Mouse (Mus musculus) CD4-positive, CD25-positive, alpha-beta regulatory T cell, adult 9 weeks (primary cell): Measurements from ENCODE around the gene Usp17ld. TPM values are rescaled to one million over a fixed set of nuclear protein-coding genes. Genes with fewer than 3 reads are reported as not detected.

Experiments used
- polyA plus RNA-seq: library from polyadenylated mRNA; unstranded; fragments of 100-300 nt; shearing (Covaris generic); gene quantifications from one replicate; pipeline ENCODE4 v1.2.1, GENCODE M21; 2017

Gene Usp17ld
- not detected for polyA plus RNA-seq

DNA sequence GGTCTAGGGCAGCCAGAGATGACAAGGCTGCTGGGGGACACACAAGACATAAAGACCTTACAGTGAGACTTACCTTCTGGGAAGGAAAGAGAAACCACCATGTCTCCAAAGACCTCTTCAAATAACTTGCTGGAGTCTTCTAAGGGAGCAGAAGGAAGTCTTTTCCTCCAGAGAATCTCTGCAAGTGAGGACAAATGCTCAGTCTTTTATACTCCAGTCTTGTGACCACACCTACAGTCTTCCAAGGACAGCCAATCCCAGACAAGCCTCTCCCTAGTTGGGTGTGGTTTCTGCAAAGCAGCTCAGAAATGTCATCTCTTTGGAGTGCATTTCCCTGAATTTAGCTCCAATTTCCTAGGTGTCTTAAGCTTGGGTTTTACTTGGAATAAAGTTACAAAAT is at the start of gene Usp17ld:
Gene Usp17ld (minus strand): TSS at position 101 of the 400 bp plus-strand sequence.

DNA sequence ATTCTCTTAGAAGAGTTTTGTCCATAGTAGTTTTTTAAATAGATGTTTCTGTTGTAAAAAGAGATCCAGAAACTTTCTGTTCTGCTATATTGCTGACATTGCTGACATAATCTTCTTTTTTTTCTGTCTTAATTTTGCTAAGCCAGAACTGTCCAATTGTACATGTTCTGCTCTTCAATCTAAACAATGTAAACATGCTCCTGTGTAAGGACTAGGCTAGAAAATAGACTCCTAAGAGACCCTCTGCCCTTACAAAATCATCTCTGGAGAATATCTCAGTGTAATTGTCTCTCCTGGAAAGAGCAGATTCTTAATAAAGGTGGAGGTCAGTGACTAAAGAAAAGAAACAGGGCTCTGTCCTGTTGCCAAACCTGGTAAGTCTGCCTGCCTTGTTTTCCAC is 35.6 kb downstream of the Usp17ld start, which contains the start of gene Olfr594:
Gene Olfr594 (plus strand): TSS at position 301 of the 400 bp plus-strand sequence.

DNA sequence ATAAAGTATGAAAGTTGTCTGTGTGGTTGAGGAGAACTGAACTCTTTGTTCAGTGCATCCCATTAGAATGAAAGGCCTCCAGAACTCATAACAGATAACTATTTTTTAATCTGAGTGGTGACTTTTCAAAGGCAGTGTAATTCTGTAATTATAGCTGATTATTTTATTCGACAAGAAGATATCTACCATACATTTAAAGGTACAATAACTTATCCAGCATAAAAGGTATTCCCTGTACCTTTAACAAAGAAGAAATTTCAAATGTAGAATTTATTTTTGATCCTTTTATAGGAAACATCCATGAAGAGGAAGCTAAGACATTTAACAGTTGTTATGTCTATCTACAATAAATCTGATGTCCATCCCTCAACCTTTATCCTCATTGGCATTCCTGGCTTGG is 40.7 kb downstream of the Usp17ld start, which contains the start of gene Olfr593:
Gene Olfr593 (plus strand): TSS at position 301 of the 400 bp plus-strand sequence.

Other genes starting within 250 kb of the Usp17ld start
- not detected for gene Olfr582, start 214.5 kb downstream of the Usp17ld start, polyA plus RNA-seq
- not detected for gene Olfr583, start 201.2 kb downstream of the Usp17ld start, polyA plus RNA-seq
- gene Olfr584, start 170.6 kb downstream of the Usp17ld start, polyA plus RNA-seq = not detected
- not detected for gene Olfr585, start 154.8 kb downstream of the Usp17ld start, polyA plus RNA-seq
- not detected for gene Olfr586, start 126.9 kb downstream of the Usp17ld start, polyA plus RNA-seq
- not detected for gene Olfr588-ps1, start 111.6 kb downstream of the Usp17ld start, polyA plus RNA-seq
- not detected for gene Olfr589, start 96.1 kb downstream of the Usp17ld start, polyA plus RNA-seq
- gene Olfr591, start 74.2 kb downstream of the Usp17ld start, polyA plus RNA-seq = not detected
- gene Olfr592, start 67.7 kb downstream of the Usp17ld start, polyA plus RNA-seq = not detected
- gene Olfr593, start 40.6 kb downstream of the Usp17ld start, polyA plus RNA-seq = not detected
- gene Olfr594, start 35.5 kb downstream of the Usp17ld start, polyA plus RNA-seq = not detected
- gene Olfr596, start 53.1 kb upstream of the Usp17ld start, polyA plus RNA-seq = not detected
- gene Olfr597, start 63.8 kb upstream of the Usp17ld start, polyA plus RNA-seq = not detected
- not detected for gene Olfr598, start 71.1 kb upstream of the Usp17ld start, polyA plus RNA-seq
- not detected for gene Olfr599, start 83.4 kb upstream of the Usp17ld start, polyA plus RNA-seq
- not detected for gene Olfr600, start 97.2 kb upstream of the Usp17ld start, polyA plus RNA-seq
- gene Olfr601, start 110.2 kb upstream of the Usp17ld start, polyA plus RNA-seq = not detected
- not detected for gene Olfr603, start 133.7 kb upstream of the Usp17ld start, polyA plus RNA-seq
- not detected for gene Usp17lc, start 162.6 kb upstream of the Usp17ld start, polyA plus RNA-seq
- not detected for gene Olfr605, start 192.9 kb upstream of the Usp17ld start, polyA plus RNA-seq
- not detected for gene Olfr606, start 196.5 kb upstream of the Usp17ld start, polyA plus RNA-seq
- 0.11 TPM for gene Olfr607, start 211.6 kb upstream of the Usp17ld start, polyA plus RNA-seq
- not detected for gene Olfr608, start 217.4 kb upstream of the Usp17ld start, polyA plus RNA-seq
- gene Olfr609, start 245.6 kb upstream of the Usp17ld start, polyA plus RNA-seq = not detected